Mouse (Mus musculus) heart, embryonic 15.5 days (tissue): ENCODE results near the gene Rbfox1. TPM values are rescaled to one million over a fixed set of nuclear protein-coding genes. Genes with fewer than 3 reads are reported as not detected.
A peak's percentile ranks its signal among the peaks of the same experiment; 100 is the strongest.

Source experiments
- ATAC-seq: fragments of 200-750 bp; cut with Nextera tagmentation; replicated peaks from 2 replicates; pipeline ENCODE4 v1.8.0; 2017; ENCODE audit warnings: low read depth, moderate TSS enrichment; ENCODE audit not compliant: insufficient number of reproducible peaks, insufficient read depth, low FRiP score
- H3K27ac ChIP-seq: fragments of 300-500 bp; sonication (generic); 2 replicates; pipeline ENCODE4 v1.5.1; 2015; ENCODE audit warnings: mild to moderate bottlenecking, inconsistent platforms
- H3K27me3 ChIP-seq: fragments of 300-500 bp; sonication (generic); 2 replicates; pipeline ENCODE4 v1.6.1; 2015; ENCODE audit warnings: inconsistent platforms
- H3K36me3 ChIP-seq: fragments of 300-500 bp; sonication (generic); 2 replicates; pipeline ENCODE4 v1.6.1; 2015; ENCODE audit warnings: mild to moderate bottlenecking, inconsistent platforms
- H3K4me1 ChIP-seq: fragments of 300-500 bp; sonication (generic); replicated peaks from 2 replicates; pipeline ENCODE4 v1.6.1; 2015; ENCODE audit warnings: inconsistent platforms
- H3K4me2 ChIP-seq: fragments of 300-500 bp; sonication (generic); 2 replicates; pipeline ENCODE4 v1.6.1; 2015; ENCODE audit warnings: inconsistent platforms, mild to moderate bottlenecking, moderate library complexity
- H3K4me3 ChIP-seq: fragments of 300-500 bp; sonication (generic); 2 replicates; pipeline ENCODE4 v1.5.1; 2015; ENCODE audit warnings: mild to moderate bottlenecking, inconsistent platforms
- H3K9ac ChIP-seq: fragments of 300-500 bp; sonication (generic); 2 replicates; pipeline ENCODE4 v1.6.1; 2015; ENCODE audit warnings: mild to moderate bottlenecking, inconsistent platforms
- H3K9me3 ChIP-seq: fragments of 300-500 bp; sonication (generic); replicated peaks from 2 replicates; pipeline ENCODE4 v1.6.1; 2016; ENCODE audit warnings: inconsistent platforms
- WGBS: fragments of 180-500 bp; shearing (Covaris S2); methylation state at CpG from one replicate; pipeline ENCODE4 v1.1.7; 2015; ENCODE audit warnings: mixed read lengths; 5-methylcytosine and 5-hydroxymethylcytosine counted together
- polyA plus RNA-seq: library from polyadenylated mRNA; unstranded; fragments of >200 nt; fragmentation: Nextera tagmentation; extraction: Ambion mirVana; gene quantifications from 2 replicates; pipeline ENCODE4 v1.2.1, GENCODE M21; 2015

Gene Rbfox1
- polyA plus RNA-seq, 1 experiment from 2014 or later, result 4.9 TPM

DNA sequence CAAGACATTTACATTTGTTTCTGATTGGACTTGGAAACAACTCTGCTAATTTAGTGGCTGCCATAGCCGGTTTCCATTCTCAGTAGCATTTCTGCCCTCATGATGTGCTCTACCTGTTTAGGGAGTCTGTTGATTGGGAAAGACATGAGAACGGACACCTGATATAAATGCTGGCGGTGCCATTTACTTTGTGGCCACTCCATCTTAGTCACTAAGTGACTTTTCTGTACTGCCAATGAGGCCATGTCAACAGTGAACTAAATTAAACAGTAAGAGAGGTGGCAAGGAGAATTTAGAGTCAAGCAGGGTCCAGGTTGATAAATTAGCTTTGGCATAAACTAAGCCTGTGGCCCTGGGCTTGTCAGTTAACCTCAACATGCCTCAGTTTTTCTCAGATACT, 1191.6 kb downstream of the Rbfox1 start:
- no peaks in the 10 kb centered on the region for H3K27me3 ChIP-seq
- H3K4me3 ChIP-seq, result no peak overlapping the region
- WGBS, result 89% methylated on average over 3 of the region's 3 CpGs
- no peak for ATAC-seq
- peaks cover 1% of the 10 kb centered on the region; the same call in 1 of the 2 replicates for H3K4me1 ChIP-seq
- no peak overlapping the region for H3K9ac ChIP-seq
- no peaks in the 10 kb centered on the region for H3K9me3 ChIP-seq
- no peaks in the 10 kb centered on the region for H3K36me3 ChIP-seq
- no peak overlapping the region for H3K27ac ChIP-seq
- H3K4me2 ChIP-seq, result no peak overlapping the region

DNA sequence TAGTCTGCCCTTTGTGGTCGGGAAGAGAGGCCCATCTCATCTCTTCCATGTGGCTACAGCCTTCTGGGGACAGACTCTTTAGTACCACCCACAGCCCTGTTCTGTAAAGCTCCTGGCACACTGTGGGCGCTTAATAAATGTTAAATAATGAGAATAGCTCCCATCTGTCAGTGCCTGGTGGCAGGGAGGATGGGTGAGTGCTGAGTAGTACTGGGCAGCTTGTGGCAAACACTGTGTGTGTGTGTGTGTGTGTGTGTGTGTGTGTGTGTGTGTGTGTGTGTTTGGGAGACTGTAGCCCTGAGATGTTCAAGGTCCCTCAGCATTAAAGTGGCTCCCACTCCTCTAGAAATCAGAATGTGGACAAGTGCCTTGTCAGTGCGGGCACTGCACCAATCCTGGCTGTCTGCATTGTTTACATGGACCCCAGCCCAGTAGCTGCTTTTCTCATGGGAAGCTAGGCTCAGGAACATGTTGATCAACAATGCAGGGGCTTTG, 1196.0 kb downstream of the Rbfox1 start:
- Histone ChIP-seq H3K36me3 (no peaks in the 10 kb centered on the region), H3K4me1 (peaks cover 2% of the 10 kb centered on the region; the same call in 1 of the 2 replicates), H3K27ac (no peak overlapping the region), H3K27me3 (no peaks in the 10 kb centered on the region), H3K4me3 (no peak overlapping the region), H3K9ac (no peak overlapping the region), H3K4me2 (no peak overlapping the region), H3K9me3 (no peaks in the 10 kb centered on the region)
- no peak for ATAC-seq
- whole genome bisulfite sequencing, result 83% methylated on average over 3 of the region's 3 CpGs

GRCm38 (mm10) chr16:7081684-7082255, 1196.6 kb downstream of the Rbfox1 start:
- Histone ChIP-seq H3K4me2 (no peak overlapping the region), H3K36me3 (no peaks in the 10 kb centered on the region), H3K27me3 (no peaks in the 10 kb centered on the region), H3K4me3 (no peak overlapping the region), H3K9me3 (no peaks in the 10 kb centered on the region), H3K27ac (no peak overlapping the region), H3K9ac (no peak overlapping the region), H3K4me1 (peaks cover 2% of the 10 kb centered on the region; the same call in 1 of the 2 replicates)
- 86% methylated on average over 5 of the region's 5 CpGs for WGBS
- no peak for ATAC-seq

- Histone ChIP-seq H3K36me3 (no peaks in the 10 kb centered on the region), H3K27ac (no peak overlapping the region), H3K9ac (no peak overlapping the region), H3K4me1 (peaks cover 2% of the 10 kb centered on the region; the same call in 1 of the 2 replicates), H3K4me3 (no peak overlapping the region), H3K4me2 (no peak overlapping the region), H3K27me3 (no peaks in the 10 kb centered on the region), H3K9me3 (no peaks in the 10 kb centered on the region)
- ATAC-seq, result no peak
- 96% methylated on average over 2 of the region's 2 CpGs for WGBS
These were observed 1198.8 kb downstream of the Rbfox1 start for GRCm38 (mm10) chr16:7083937-7084336.

- Histone ChIP-seq H3K36me3 (no peaks in the 10 kb centered on the region), H3K4me1 (peaks cover 4% of the 10 kb centered on the region), H3K4me2 (no peak overlapping the region), H3K27ac (no peak overlapping the region), H3K9me3 (no peaks in the 10 kb centered on the region), H3K27me3 (no peaks in the 10 kb centered on the region), H3K4me3 (no peak overlapping the region), H3K9ac (no peak overlapping the region)
- no peak for ATAC-seq
- WGBS, result 67% methylated on average over 10 of the region's 10 CpGs
These were observed 1203.7 kb downstream of the Rbfox1 start for GRCm38 (mm10) chr16:7088601-7089430.

DNA sequence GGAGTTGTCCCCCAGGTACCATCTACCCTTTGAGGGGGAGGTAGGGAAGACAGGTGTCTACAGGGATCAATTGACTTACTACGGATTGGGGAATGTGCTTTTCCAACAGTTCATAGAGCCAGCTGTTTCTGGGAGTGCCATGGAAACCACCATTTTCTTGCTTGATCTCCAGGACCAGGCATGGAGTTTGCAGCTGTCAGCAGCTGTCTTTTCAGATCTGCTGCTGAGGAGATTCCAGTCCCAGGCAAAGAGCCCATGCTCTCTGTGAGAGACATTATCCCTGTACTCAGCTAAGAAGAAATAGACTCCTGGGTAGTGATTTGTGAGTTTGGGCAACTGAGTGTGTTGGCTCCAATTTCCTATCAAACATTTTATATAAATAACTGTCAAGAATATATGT, 1204.3 kb downstream of the Rbfox1 start:
- 85% methylated on average over 1 of the region's 1 CpGs for WGBS
- H3K4me1 ChIP-seq, result peaks cover 4% of the 10 kb centered on the region
- H3K9me3 ChIP-seq, result no peaks in the 10 kb centered on the region
- no peak overlapping the region for H3K4me3 ChIP-seq
- no peaks in the 10 kb centered on the region for H3K27me3 ChIP-seq
- ATAC-seq, result no peak
- no peak overlapping the region for H3K9ac ChIP-seq
- no peak overlapping the region for H3K4me2 ChIP-seq
- H3K27ac ChIP-seq, result no peak overlapping the region
- H3K36me3 ChIP-seq, result no peaks in the 10 kb centered on the region

DNA sequence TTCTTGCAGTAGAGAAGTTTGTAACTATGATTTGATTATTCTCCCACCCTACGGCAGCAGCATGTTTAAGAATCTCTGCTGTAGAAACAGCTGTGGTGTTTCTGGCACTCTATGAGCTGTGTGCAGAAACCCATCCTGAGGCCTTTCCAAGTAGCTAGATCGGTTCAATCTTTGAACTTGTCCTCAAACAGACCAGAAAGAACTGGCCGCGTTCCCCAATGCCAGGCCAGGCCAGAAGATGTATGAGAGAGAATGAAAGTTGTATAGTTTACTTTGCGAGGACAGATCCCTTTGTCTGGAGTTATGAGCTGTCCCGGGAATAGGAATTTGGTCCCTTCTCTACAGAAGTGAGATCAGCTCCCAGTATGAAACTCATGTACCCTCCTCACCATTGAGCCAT, 1205.0 kb downstream of the Rbfox1 start:
- H3K36me3 ChIP-seq, result no peaks in the 10 kb centered on the region
- H3K4me1 ChIP-seq, result peaks cover 4% of the 10 kb centered on the region
- ATAC-seq, result no peak
- no peaks in the 10 kb centered on the region for H3K9me3 ChIP-seq
- H3K27ac ChIP-seq, result no peak overlapping the region
- 80% methylated on average over 6 of the region's 6 CpGs for WGBS
- no peak overlapping the region for H3K4me3 ChIP-seq
- H3K27me3 ChIP-seq, result no peaks in the 10 kb centered on the region
- H3K9ac ChIP-seq, result no peak overlapping the region
- no peak overlapping the region for H3K4me2 ChIP-seq

- H3K9ac ChIP-seq, result no peak overlapping the region
- H3K36me3 ChIP-seq, result no peaks in the 10 kb centered on the region
- WGBS, result 39% methylated on average over 4 of the region's 4 CpGs
- no peak overlapping the region for H3K4me2 ChIP-seq
- no peaks in the 10 kb centered on the region for H3K9me3 ChIP-seq
- ATAC-seq, result no peak
- no peak overlapping the region for H3K4me3 ChIP-seq
- peaks cover 9% of the 10 kb centered on the region for H3K4me1 ChIP-seq
- H3K27ac ChIP-seq, result peak overlapping the region; percentile 12; the same call in 1 of the 2 replicates
- no peaks in the 10 kb centered on the region for H3K27me3 ChIP-seq
These were observed 1207.7 kb downstream of the Rbfox1 start for GRCm38 (mm10) chr16:7092811-7093210.

- Histone ChIP-seq H3K4me2 (no peak overlapping the region), H3K4me3 (no peak overlapping the region), H3K36me3 (no peaks in the 10 kb centered on the region), H3K27ac (no peak overlapping the region), H3K9me3 (no peaks in the 10 kb centered on the region), H3K9ac (no peak overlapping the region), H3K27me3 (no peaks in the 10 kb centered on the region), H3K4me1 (peaks cover 9% of the 10 kb centered on the region)
- 93% methylated on average over 3 of the region's 3 CpGs for WGBS
- ATAC-seq, result no peak
These were observed 1208.5 kb downstream of the Rbfox1 start for GRCm38 (mm10) chr16:7093686-7094085.

- ATAC-seq, result no peak
- H3K4me3 ChIP-seq, result no peak overlapping the region
- no peak overlapping the region for H3K9ac ChIP-seq
- H3K27ac ChIP-seq, result no peak overlapping the region
- whole genome bisulfite sequencing, result 76% methylated on average over 7 of the region's 7 CpGs
- H3K4me2 ChIP-seq, result no peak overlapping the region
- H3K4me1 ChIP-seq, result peaks cover 13% of the 10 kb centered on the region
- no peaks in the 10 kb centered on the region for H3K36me3 ChIP-seq
- H3K27me3 ChIP-seq, result no peaks in the 10 kb centered on the region
- no peaks in the 10 kb centered on the region for H3K9me3 ChIP-seq
These were observed 1209.1 kb downstream of the Rbfox1 start for GRCm38 (mm10) chr16:7094181-7094749.

- H3K9ac ChIP-seq, result no peak overlapping the region
- ATAC-seq, result no peak
- no peaks in the 10 kb centered on the region for H3K9me3 ChIP-seq
- H3K27ac ChIP-seq, result 0 out of 2 replicates have a peak overlapping the region, but pooled peaks have one; percentile 5
- no peak overlapping the region for H3K4me2 ChIP-seq
- H3K27me3 ChIP-seq, result no peaks in the 10 kb centered on the region
- H3K4me1 ChIP-seq, result peaks cover 26% of the 10 kb centered on the region
- WGBS, result 55% methylated on average over 2 of the region's 2 CpGs
- no peaks in the 10 kb centered on the region for H3K36me3 ChIP-seq
- H3K4me3 ChIP-seq, result no peak overlapping the region
These were observed 1211.9 kb downstream of the Rbfox1 start for GRCm38 (mm10) chr16:7097071-7097470.
